Mouse (Mus musculus) lung, adult 2 months (tissue): ENCODE measurements around the gene Gm28308.

Experiments used
- CTCF ChIP-seq: fragments of 200-500 bp; IDR thresholded peaks from 2 replicates; pipeline ENCODE4 v1.5.1; 2011; ENCODE audit warnings: mild to moderate bottlenecking, low read length, control low read depth; ENCODE audit not compliant: insufficient read depth
- POLR2A ChIP-seq: fragments of 200-500 bp; IDR thresholded peaks from 2 replicates; pipeline ENCODE4 v1.6.1; 2011; ENCODE audit warnings: low read depth, mild to moderate bottlenecking, control low read depth, low read length, borderline replicate concordance; ENCODE audit errors: extremely low read depth

DNA sequence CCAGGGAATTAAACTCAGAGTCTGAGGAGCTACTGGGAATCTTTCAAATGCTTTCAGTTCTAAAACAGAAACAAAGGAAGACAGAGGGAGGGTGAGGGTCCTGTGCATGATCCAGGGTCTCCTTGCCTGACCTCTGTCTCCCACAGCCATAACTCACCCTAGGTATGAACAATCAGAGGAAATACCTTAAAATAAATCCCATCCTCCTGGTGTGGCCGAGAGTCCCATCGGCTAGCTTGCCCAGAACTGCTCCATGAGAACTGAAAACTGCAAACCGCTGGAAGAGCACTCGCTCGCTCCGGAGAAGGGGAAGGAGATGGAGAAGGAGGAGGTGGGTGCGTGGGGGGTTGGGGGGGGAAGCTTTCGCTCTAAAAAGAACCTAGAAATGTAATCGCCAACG, 33.4 kb downstream of the Gm28308 start:
- TF ChIP-seq POLR2A = no peak
- TF ChIP-seq CTCF = no peak
